Mouse (Mus musculus) gastrocnemius, adult 2 months (tissue): ENCODE data around the gene Mpp4. TPM values are rescaled to one million over a fixed set of nuclear protein-coding genes. Genes with fewer than 3 reads are reported as not detected.

ENCODE experiments used
- DNase-seq: peaks from one replicate; pipeline ENCODE4 v3.0.0; 2022
- H3K27ac ChIP-seq: fragments of 200-600 bp; 2 replicates; pipeline ENCODE4 v1.8.1; 2022; ENCODE audit warnings: mild to moderate bottlenecking
- H3K4me3 ChIP-seq: fragments of 200-600 bp; 2 replicates; pipeline ENCODE4 v1.8.1; 2022; ENCODE audit warnings: mild to moderate bottlenecking, moderate library complexity
- CTCF ChIP-seq: fragments of 200-600 bp; IDR thresholded peaks from 2 replicates; pipeline ENCODE4 v1.8.1; 2022; ENCODE audit warnings: antibody characterized with exemption, mild to moderate bottlenecking, moderate library complexity
- intact Hi-C: fragments of 180-260 bp; cut with DNase I; formaldehyde crosslinking; loops from one replicate; pipeline ENCODE4 v1.15.1; 2025
- total RNA-seq, 2 experiments: library from RNA; stranded (reverse); gene quantifications; 2 replicates each; pipeline ENCODE4 v1.2.3; 2021

Mpp4 gene
- total RNA-seq, 2 experiments from 2014 or later, result 0.22 TPM; not detected in 1

- peak overlapping the region; percentile 16; the same call in 1 of the 2 replicates for H3K27ac ChIP-seq
- DNase-seq, result no peak
- no peak for TF ChIP-seq CTCF
- H3K4me3 ChIP-seq, result no peak overlapping the region
- intact Hi-C loops, result no loop called here
These were observed 1.8 kb downstream of the Mpp4 start for GRCm38 (mm10) chr1:59161396-59161795.

GRCm38 (mm10) chr1:59160871-59161270, 2.3 kb downstream of the Mpp4 start:
- no peak for DNase-seq
- intact Hi-C loops, result no loop called here
- no peak for TF ChIP-seq CTCF

GRCm38 (mm10) chr1:59159136-59159535, 4.1 kb downstream of the Mpp4 start:
- no peak overlapping the region for H3K4me3 ChIP-seq
- intact Hi-C loops, result no loop called here
- H3K27ac ChIP-seq, result no peak overlapping the region
- TF ChIP-seq CTCF, result no peak
- no peak for DNase-seq

More at GRCm38 (mm10) chr1:59160871-59161270, 2.3 kb downstream of the Mpp4 start:
- Histone ChIP-seq H3K27ac (no peak overlapping the region), H3K4me3 (no peak overlapping the region)

GRCm38 (mm10) chr1:59158498-59158897, 4.7 kb downstream of the Mpp4 start:
- DNase-seq, result no peak
- Histone ChIP-seq H3K4me3 (no peak overlapping the region), H3K27ac (no peak overlapping the region)
- intact Hi-C loops, result no loop called here
- no peak for TF ChIP-seq CTCF

GRCm38 (mm10) chr1:59157846-59158245, 5.3 kb downstream of the Mpp4 start:
- no peak overlapping the region for H3K27ac ChIP-seq
- intact Hi-C loops, result no loop called here

GRCm38 (mm10) chr1:59152346-59152745, 10.8 kb downstream of the Mpp4 start:
- TF ChIP-seq CTCF, result no peak
- Histone ChIP-seq H3K4me3 (no peak overlapping the region), H3K27ac (no peak overlapping the region)
- no peak for DNase-seq
- intact Hi-C loops, result no loop called here

More at GRCm38 (mm10) chr1:59157846-59158245, 5.3 kb downstream of the Mpp4 start:
- no peak for DNase-seq
- no peak overlapping the region for H3K4me3 ChIP-seq
- TF ChIP-seq CTCF, result no peak

GRCm38 (mm10) chr1:59150542-59150941, 12.6 kb downstream of the Mpp4 start:
- DNase-seq, result no peak
- TF ChIP-seq CTCF, result no peak
- intact Hi-C loops, result no loop called here
- Histone ChIP-seq H3K4me3 (no peak overlapping the region), H3K27ac (no peak overlapping the region)

GRCm38 (mm10) chr1:59144543-59144942, 18.6 kb downstream of the Mpp4 start:
- TF ChIP-seq CTCF, result peak; percentile 58
- no peak overlapping the region for H3K27ac ChIP-seq
- peak; percentile 32 for DNase-seq
- intact Hi-C loops, result loop anchor here (2.0 kb wide), 1 partner anchor 94 kb away; no protein-coding TSS in a partner anchor
- H3K4me3 ChIP-seq, result no peak overlapping the region

- peak; percentile 79 for TF ChIP-seq CTCF
These were observed 20.4 kb downstream of the Mpp4 start for GRCm38 (mm10) chr1:59142809-59143208.

GRCm38 (mm10) chr1:59134419-59134818, 28.8 kb downstream of the Mpp4 start:
- intact Hi-C loops, result no loop called here
- TF ChIP-seq CTCF, result no peak
- Histone ChIP-seq H3K27ac (no peak overlapping the region), H3K4me3 (no peak overlapping the region)
- no peak for DNase-seq

More at GRCm38 (mm10) chr1:59142809-59143208, 20.4 kb downstream of the Mpp4 start:
- DNase-seq, result peak; percentile 65
- Histone ChIP-seq H3K27ac (no peak overlapping the region), H3K4me3 (no peak overlapping the region)
- intact Hi-C loops, result loop anchor here (1.0 kb wide), 1 partner anchor 373 kb away; no protein-coding TSS in a partner anchor

GRCm38 (mm10) chr1:59128879-59129278, 34.3 kb downstream of the Mpp4 start:
- Histone ChIP-seq H3K27ac (no peak overlapping the region), H3K4me3 (no peak overlapping the region)
- no peak for TF ChIP-seq CTCF
- no peak for DNase-seq
- intact Hi-C loops, result no loop called here

GRCm38 (mm10) chr1:59125558-59125957, 37.6 kb downstream of the Mpp4 start:
- H3K4me3 ChIP-seq, result no peak overlapping the region
- intact Hi-C loops, result no loop called here
- DNase-seq, result no peak
- no peak for TF ChIP-seq CTCF
- no peak overlapping the region for H3K27ac ChIP-seq

- no peak for TF ChIP-seq CTCF
- intact Hi-C loops, result no loop called here
- peak; percentile 95 for DNase-seq
- H3K27ac ChIP-seq, result peak within 1 kb of the TSS; percentile 87
- peak within 1 kb of the TSS; percentile 90 for H3K4me3 ChIP-seq
These were observed 43.3 kb downstream of the Mpp4 start, which contains the start of gene Tmem237 for GRCm38 (mm10) chr1:59119720-59120457. TSS of gene Tmem237 (minus strand) at chr1:59120408.

GRCm38 (mm10) chr1:59110524-59110923, 52.7 kb downstream of the Mpp4 start:
- H3K27ac ChIP-seq, result no peak overlapping the region
- intact Hi-C loops, result no loop called here
- no peak for DNase-seq
- no peak for TF ChIP-seq CTCF
- no peak overlapping the region for H3K4me3 ChIP-seq
